Mouse (Mus musculus) lung, embryonic 15.5 days (tissue): ENCODE results near the gene Cdiptos. TPM values are rescaled to one million over a fixed set of nuclear protein-coding genes. Genes with fewer than 3 reads are reported as not detected.
A peak's percentile ranks its signal among the peaks of the same experiment; 100 is the strongest.

Experiments
- ATAC-seq: fragments of 200-750 bp; cut with Nextera tagmentation; 2 replicates; pipeline ENCODE4 v1.8.0; 2017; ENCODE audit warnings: moderate number of reproducible peaks, borderline replicate concordance; ENCODE audit not compliant: low FRiP score, low TSS enrichment; ENCODE audit errors: extremely low read depth
- H3K27ac ChIP-seq: fragments of 300-500 bp; sonication (generic); 2 replicates; pipeline ENCODE4 v1.5.1; 2015; ENCODE audit warnings: moderate library complexity, mild to moderate bottlenecking, inconsistent platforms
- H3K27me3 ChIP-seq: fragments of 300-500 bp; sonication (generic); 2 replicates; pipeline ENCODE4 v1.6.1; 2015; ENCODE audit warnings: inconsistent platforms
- H3K36me3 ChIP-seq: fragments of 300-500 bp; sonication (generic); 2 replicates; pipeline ENCODE4 v1.6.1; 2015; ENCODE audit warnings: inconsistent platforms
- H3K4me1 ChIP-seq: fragments of 300-500 bp; sonication (generic); 2 replicates; pipeline ENCODE4 v1.6.1; 2015; ENCODE audit warnings: inconsistent platforms
- H3K4me2 ChIP-seq: fragments of 300-500 bp; sonication (generic); 2 replicates; pipeline ENCODE4 v1.6.1; 2015; ENCODE audit warnings: inconsistent platforms, mild to moderate bottlenecking, moderate library complexity
- H3K4me3 ChIP-seq: fragments of 300-500 bp; sonication (generic); 2 replicates; pipeline ENCODE4 v1.5.1; 2015; ENCODE audit warnings: mild to moderate bottlenecking, inconsistent platforms
- H3K9ac ChIP-seq: fragments of 300-500 bp; sonication (generic); 2 replicates; pipeline ENCODE4 v1.6.1; 2015; ENCODE audit warnings: inconsistent platforms
- H3K9me3 ChIP-seq: fragments of 300-500 bp; sonication (generic); 2 replicates; pipeline ENCODE4 v1.6.1; 2016; ENCODE audit warnings: inconsistent platforms
- WGBS: fragments of 180-500 bp; shearing (Covaris S2); methylation state at CpG from one replicate; pipeline ENCODE4 v1.1.7; 2015; 5-methylcytosine and 5-hydroxymethylcytosine counted together
- polyA plus RNA-seq: library from polyadenylated mRNA; unstranded; fragments of >200 nt; fragmentation: Nextera tagmentation; extraction: Ambion mirVana; gene quantifications from 2 replicates; pipeline ENCODE4 v1.2.1, GENCODE M21; 2015

Gene Cdiptos
- polyA plus RNA-seq, 1 experiment from 2014 or later, result 2.1 TPM

GRCm38 (mm10) chr7:126941801-126942200, 34.1 kb downstream of the Cdiptos start:
- no peaks in the 10 kb centered on the region for H3K27me3 ChIP-seq
- no peak for ATAC-seq
- peaks cover 8% of the 10 kb centered on the region for H3K36me3 ChIP-seq
- 69% methylated on average over 5 of the region's 5 CpGs for WGBS
- H3K9ac ChIP-seq, result no peak overlapping the region
- H3K4me3 ChIP-seq, result no peak overlapping the region
- no peak overlapping the region for H3K4me2 ChIP-seq
- no peaks in the 10 kb centered on the region for H3K9me3 ChIP-seq
- H3K4me1 ChIP-seq, result no peaks in the 10 kb centered on the region
- no peak overlapping the region for H3K27ac ChIP-seq

- Histone ChIP-seq H3K4me3 (no peak overlapping the region), H3K4me1 (no peaks in the 10 kb centered on the region), H3K27ac (no peak overlapping the region), H3K27me3 (no peaks in the 10 kb centered on the region), H3K9me3 (no peaks in the 10 kb centered on the region), H3K4me2 (no peak overlapping the region), H3K9ac (no peak overlapping the region), H3K36me3 (peaks cover 13% of the 10 kb centered on the region)
- WGBS, result 52% methylated on average over 6 of the region's 6 CpGs
- ATAC-seq, result no peak
Measured at GRCm38 (mm10) chr7:126941171-126941570, 34.7 kb downstream of the Cdiptos start.

DNA sequence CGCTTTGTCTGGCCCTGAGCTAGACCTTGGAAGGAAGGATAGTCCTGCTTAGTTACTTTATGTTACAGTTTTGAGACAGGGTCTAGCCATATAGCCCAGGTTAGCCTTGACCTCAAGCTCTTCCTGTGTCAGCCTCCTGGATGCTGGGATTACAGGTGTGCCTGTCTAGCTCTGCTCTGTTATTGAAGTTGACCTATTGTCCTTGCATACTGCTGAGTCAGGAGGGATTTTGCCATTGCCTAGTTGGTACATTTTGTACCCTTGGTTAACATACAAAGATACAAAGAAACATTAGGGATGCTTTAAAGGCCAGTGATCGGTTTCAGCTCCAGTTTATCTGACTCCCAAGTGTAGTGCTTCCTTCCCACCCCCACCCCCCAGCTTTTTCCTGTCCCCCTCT, 43.2 kb downstream of the Cdiptos start:
- peaks cover 15% of the 10 kb centered on the region for H3K36me3 ChIP-seq
- no peak overlapping the region for H3K4me3 ChIP-seq
- H3K27me3 ChIP-seq, result no peaks in the 10 kb centered on the region
- no peak overlapping the region for H3K27ac ChIP-seq
- 85% methylated on average over 2 of the region's 2 CpGs for WGBS
- H3K9me3 ChIP-seq, result no peaks in the 10 kb centered on the region
- peaks cover 11% of the 10 kb centered on the region for H3K4me1 ChIP-seq
- no peak for ATAC-seq
- no peak overlapping the region for H3K4me2 ChIP-seq
- no peak overlapping the region for H3K9ac ChIP-seq

GRCm38 (mm10) chr7:126929046-126929445, 46.9 kb downstream of the Cdiptos start:
- H3K27ac ChIP-seq, result peak overlapping the region; percentile 70
- peak; percentile 72 for ATAC-seq

GRCm38 (mm10) chr7:126928384-126929037, 47.4 kb downstream of the Cdiptos start, which contains the start of gene Kctd13:
Gene Kctd13 (plus strand): TSS chr7:126928879.
- Histone ChIP-seq H3K9ac (peak within 1 kb of the TSS; percentile 90), H3K4me1 (peaks cover 11% of the 10 kb centered on the region), H3K27ac (peak within 1 kb of the TSS; percentile 70), H3K4me3 (peak within 1 kb of the TSS; percentile 93), H3K27me3 (no peaks in the 10 kb centered on the region), H3K4me2 (peak within 1 kb of the TSS; percentile 94), H3K9me3 (no peaks in the 10 kb centered on the region), H3K36me3 (peaks cover 6% of the 10 kb centered on the region; the same call in 1 of the 2 replicates)
- WGBS, result 3% methylated on average over 55 of the region's 56 CpGs
- ATAC-seq, result peak; percentile 98

More at GRCm38 (mm10) chr7:126929046-126929445, 46.9 kb downstream of the Cdiptos start:
- peaks cover 6% of the 10 kb centered on the region; the same call in 1 of the 2 replicates for H3K36me3 ChIP-seq
- no peaks in the 10 kb centered on the region for H3K9me3 ChIP-seq
- H3K4me1 ChIP-seq, result peaks cover 11% of the 10 kb centered on the region
- H3K4me2 ChIP-seq, result peak overlapping the region; percentile 94
- H3K4me3 ChIP-seq, result peak overlapping the region; percentile 93
- H3K9ac ChIP-seq, result peak overlapping the region; percentile 90
- WGBS, result under 1% methylated on average over 27 of the region's 27 CpGs
- no peaks in the 10 kb centered on the region for H3K27me3 ChIP-seq

- H3K36me3 ChIP-seq, result peaks cover under 1% of the 10 kb centered on the region; the same call in 1 of the 2 replicates
- H3K4me3 ChIP-seq, result no peak overlapping the region
- peaks cover 11% of the 10 kb centered on the region for H3K4me1 ChIP-seq
- ATAC-seq, result no peak
- WGBS, result 18% methylated on average over 3 of the region's 3 CpGs
- H3K4me2 ChIP-seq, result no peak overlapping the region
- H3K27ac ChIP-seq, result no peak overlapping the region
- no peaks in the 10 kb centered on the region for H3K9me3 ChIP-seq
- H3K27me3 ChIP-seq, result no peaks in the 10 kb centered on the region
- H3K9ac ChIP-seq, result no peak overlapping the region
Measured at GRCm38 (mm10) chr7:126926299-126926698, 49.6 kb downstream of the Cdiptos start.

- Histone ChIP-seq H3K4me1 (no peaks in the 10 kb centered on the region), H3K27me3 (no peaks in the 10 kb centered on the region), H3K27ac (no peak overlapping the region), H3K36me3 (no peaks in the 10 kb centered on the region), H3K4me2 (no peak overlapping the region), H3K9me3 (no peaks in the 10 kb centered on the region), H3K4me3 (no peak overlapping the region), H3K9ac (no peak overlapping the region)
- 72% methylated on average over 5 of the region's 5 CpGs for WGBS
- ATAC-seq, result no peak
Measured at GRCm38 (mm10) chr7:126923999-126924398, 51.9 kb downstream of the Cdiptos start.

DNA sequence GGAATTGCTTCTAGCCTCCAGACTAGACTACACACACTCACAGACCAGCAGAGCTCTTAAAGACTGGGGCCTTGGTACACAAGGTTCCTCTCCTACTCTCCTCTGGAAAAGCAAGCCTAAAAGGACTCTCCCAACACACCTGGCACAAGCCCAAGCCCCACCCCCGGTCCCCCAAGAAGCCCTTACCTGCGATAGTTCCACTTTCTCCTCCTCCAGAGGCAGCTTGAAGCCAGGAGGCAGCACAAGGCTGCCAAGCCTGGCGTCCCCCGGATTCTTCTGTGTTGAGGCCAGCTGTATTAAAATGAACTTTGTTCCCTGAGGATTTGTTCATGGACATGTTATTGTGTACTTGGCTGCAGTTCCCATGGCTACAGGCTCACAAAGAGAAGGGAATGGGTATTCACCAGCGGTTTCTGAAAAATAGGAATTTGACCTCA, 53.3 kb downstream of the Cdiptos start, which contains the start of gene Tmem219:
TSS of gene Tmem219 (minus strand) at position 294 of the 437 bp plus-strand sequence.
- Histone ChIP-seq H3K4me3 (no peak within 1 kb of the TSS), H3K4me1 (no peaks in the 10 kb centered on the region), H3K27ac (no peak within 1 kb of the TSS), H3K36me3 (no peaks in the 10 kb centered on the region), H3K9me3 (no peaks in the 10 kb centered on the region), H3K27me3 (no peaks in the 10 kb centered on the region), H3K9ac (no peak within 1 kb of the TSS), H3K4me2 (no peak within 1 kb of the TSS)
- no peak; the same call in 1 of the 2 replicates for ATAC-seq
- 42% methylated on average over 5 of the region's 5 CpGs for WGBS

Other genes with a start within 250 kb of the Cdiptos start
- gene Mapk3, start 216.5 kb downstream of the Cdiptos start, polyA plus RNA-seq, result 132 and 135 TPM in 2 replicates
- 2.5 and 2.8 TPM in 2 replicates for gene Gdpd3, start 209.8 kb downstream of the Cdiptos start, polyA plus RNA-seq
- 90.3 and 96.2 TPM in 2 replicates for gene Ypel3, start 199.1 kb downstream of the Cdiptos start, polyA plus RNA-seq
- gene Tbx6, start 194.6 kb downstream of the Cdiptos start, polyA plus RNA-seq, result 0.26 and 0.51 TPM in 2 replicates
- 260 and 262 TPM in 2 replicates for gene Ppp4c, start 183.6 kb downstream of the Cdiptos start, polyA plus RNA-seq
- 0.10 and 0.19 TPM in 2 replicates for gene Fam57b, start 178.4 kb downstream of the Cdiptos start, polyA plus RNA-seq
- gene 4930451I11Rik, start 144.5 kb downstream of the Cdiptos start, polyA plus RNA-seq, result not detected in 2 replicates
- gene Doc2a, start 128.7 kb downstream of the Cdiptos start, polyA plus RNA-seq, result 0.81 and 1.1 TPM in 2 replicates
- 31.6 and 34.4 TPM in 2 replicates for gene Hirip3, start 114.1 kb downstream of the Cdiptos start, polyA plus RNA-seq
- 76.6 and 78.3 TPM in 2 replicates for gene Ino80e, start 113.7 kb downstream of the Cdiptos start, polyA plus RNA-seq
- gene Taok2, start 91.4 kb downstream of the Cdiptos start, polyA plus RNA-seq, result 48.0 and 55.0 TPM in 2 replicates
- gene Tmem219, start 53.2 kb downstream of the Cdiptos start, polyA plus RNA-seq, result 31.6 and 32.9 TPM in 2 replicates
- gene Kctd13, start 47.2 kb downstream of the Cdiptos start, polyA plus RNA-seq, result 13.6 and 15.0 TPM in 2 replicates
- 0.09 TPM in 1 of 2 replicates, not detected in the other for gene Asphd1, start 26.5 kb downstream of the Cdiptos start, polyA plus RNA-seq
- 0.16 and 0.89 TPM in 2 replicates for gene Sez6l2, start 25.5 kb downstream of the Cdiptos start, polyA plus RNA-seq
- gene Cdipt, start 184 bp downstream of the Cdiptos start, polyA plus RNA-seq, result 110 and 117 TPM in 2 replicates
- gene Mvp, start 38.5 kb upstream of the Cdiptos start, polyA plus RNA-seq, result 13.0 and 13.9 TPM in 2 replicates
- not detected in 2 replicates for gene Pagr1b, start 40.4 kb upstream of the Cdiptos start, polyA plus RNA-seq
- 63.5 and 86.1 TPM in 2 replicates for gene Pagr1a, start 41.3 kb upstream of the Cdiptos start, polyA plus RNA-seq
- gene Gm42742, start 45.0 kb upstream of the Cdiptos start, polyA plus RNA-seq, result 23.7 and 46.1 TPM in 2 replicates
- gene Prrt2, start 45.1 kb upstream of the Cdiptos start, polyA plus RNA-seq, result 3.0 and 3.9 TPM in 2 replicates
- gene Maz, start 50.9 kb upstream of the Cdiptos start, polyA plus RNA-seq, result 73.0 and 73.3 TPM in 2 replicates
- gene Kif22, start 66.4 kb upstream of the Cdiptos start, polyA plus RNA-seq, result 158 and 165 TPM in 2 replicates
- gene Zg16, start 111.2 kb upstream of the Cdiptos start, polyA plus RNA-seq, result not detected in 2 replicates
- 7.7 and 10.1 TPM in 2 replicates for gene AI467606, start 115.3 kb upstream of the Cdiptos start, polyA plus RNA-seq
- 0.64 and 1.0 TPM in 2 replicates for gene Qprt, start 146.1 kb upstream of the Cdiptos start, polyA plus RNA-seq
- gene Spn, start 161.7 kb upstream of the Cdiptos start, polyA plus RNA-seq, result 0.24 and 0.47 TPM in 2 replicates
- 61.7 and 63.6 TPM in 2 replicates for gene Cd2bp2, start 220.0 kb upstream of the Cdiptos start, polyA plus RNA-seq
- 27.0 and 29.8 TPM in 2 replicates for gene Tbc1d10b, start 232.4 kb upstream of the Cdiptos start, polyA plus RNA-seq
- 14.0 and 21.2 TPM in 2 replicates for gene Mylpf, start 232.8 kb upstream of the Cdiptos start, polyA plus RNA-seq